ENCODE assay signal across 13 mouse cellular contexts in genomic region chr9:119972582-119972981, GRCm38 (mm10). TPM values are rescaled to one million over a fixed set of nuclear protein-coding genes. Genes with fewer than 3 reads are reported as not detected.
DNase-seq lines count a peak whose midpoint lies in the region.
"Had no signal": no experiment of that assay in that cellular context is flagged by ENCODE, and none has a peak within 500 bp of the region (broad histone marks: within the 10 kb centered on the region; RNA-seq: fewer than 3 reads in every experiment).

No protein-coding gene starts in this region.

- H3K4me3 ChIP-seq in heart, embryonic 10.5 days, result no peak overlapping the region
- H3K4me3 ChIP-seq: hindbrain, embryonic 12.5 days; kidney, embryonic 15.5 days had no signal

- 86% methylated on average over 12 of the region's 12 CpGs for WGBS in heart, embryonic 10.5 days

- no peak overlapping the region for H3K27ac ChIP-seq in heart, embryonic 10.5 days
- H3K27ac ChIP-seq: hindbrain, embryonic 12.5 days; kidney, embryonic 15.5 days had no signal

- H3K36me3 ChIP-seq in heart, embryonic 10.5 days, result peaks cover 53% of the 10 kb centered on the region

- H3K27me3 ChIP-seq in heart, embryonic 10.5 days (ENCODE audit: insufficient read depth, poor library complexity, severe bottlenecking), result no peaks in the 10 kb centered on the region
- H3K27me3 ChIP-seq: hindbrain, embryonic 12.5 days; kidney, embryonic 15.5 days had no signal

- DNase-seq in heart, adult 11 months, result peak; percentile 98
- no peak for DNase-seq in heart, embryonic 10.5 days (ENCODE audit: low spot score)
- DNase-seq in lung, postnatal 10 days, result peak; percentile 42
- no peak for DNase-seq in lung, adult 18-20 months
- peak; percentile 58 for DNase-seq in cerebellum, adult 8-10 months
- DNase-seq in testis, postnatal 10 days (ENCODE audit: low spot score), result peak; percentile 45
- DNase-seq in right cerebral cortex, postnatal 14 days, result no peak
- DNase-seq: layer of hippocampus, adult 9-11 months; lung, embryonic 14.5 days; thymus, postnatal 25 days had no signal

- H3K9me3 ChIP-seq in heart, embryonic 10.5 days, result no peaks in the 10 kb centered on the region
- H3K9me3 ChIP-seq: hindbrain, embryonic 12.5 days; kidney, embryonic 15.5 days had no signal

- peaks cover 37% of the 10 kb centered on the region for H3K4me1 ChIP-seq in heart, embryonic 10.5 days

RNA-seq across cellular contexts. Expression of gene Csrnp1, which starts 11.9 kb away (rescaled TPM):
- polyA plus RNA-seq in heart, embryonic 10.5 days (2016; fragmentation: Nextera tagmentation; extraction: Ambion mirVana), result 7.5 and 8.0 TPM in 2 replicates

RNA-seq across cellular contexts. Expression of gene Ttc21a, which starts 35.2 kb away (rescaled TPM):
- 0.28 and 0.48 TPM in 2 replicates for polyA plus RNA-seq in heart, embryonic 10.5 days (2016; fragmentation: Nextera tagmentation; extraction: Ambion mirVana)

RNA-seq across cellular contexts. Expression of gene Gorasp1, which starts 35.2 kb away (rescaled TPM):
- polyA plus RNA-seq in heart, embryonic 10.5 days (2016; fragmentation: Nextera tagmentation; extraction: Ambion mirVana), result 26.5 and 26.8 TPM in 2 replicates

RNA-seq across cellular contexts. Expression of gene Xirp1, which starts 50.8 kb away (rescaled TPM):
- polyA plus RNA-seq in heart, embryonic 10.5 days (2016; fragmentation: Nextera tagmentation; extraction: Ambion mirVana), result 41.1 and 90.1 TPM in 2 replicates
- polyA plus RNA-seq: limb, embryonic 11.5 days had no signal

Comparison
In these comparisons a context has a peak if more than half of its experiments do, and no peak if none do; other contexts are left out.
1. DNase-seq: peak in heart, adult 11 months (single experiment), lung, postnatal 10 days (single experiment), cerebellum, adult 8-10 months (single experiment) and testis, postnatal 10 days (single experiment); none in heart, embryonic 10.5 days (single experiment), lung, adult 18-20 months (0 of 2) and right cerebral cortex, postnatal 14 days (single experiment).